Mouse (Mus musculus) small intestine, adult 10 weeks (tissue): ENCODE results near the gene Gm10487. TPM values are rescaled to one million over a fixed set of nuclear protein-coding genes. Genes with fewer than 3 reads are reported as not detected.

Experiments used
- polyA plus RNA-seq: library from polyadenylated mRNA; stranded (reverse); fragments of 350-450 nt; fragmentation: Illumina TruSeq; extraction: RNeasy Lipid Tissue Mini Kit (QIAGEN cat#74804); gene quantifications from one replicate; pipeline ENCODE4 v1.2.3, GENCODE M21; 2014; ENCODE audit warnings: low replicate concordance

The Gm10487 gene
- not detected for polyA plus RNA-seq

GRCm38 (mm10) chrX:30843369-30843768 lies at the start of gene Gm10487:
Gm10487 (minus strand) TSS chrX:30843469.

